Mouse (Mus musculus) cerebellum, adult 2 months (tissue): Measurements from ENCODE around the gene Pde11a.
A peak's percentile ranks its signal among the peaks of the same experiment; 100 is the strongest.

Experiments
- CTCF ChIP-seq: fragments of 200-500 bp; IDR thresholded peaks from 2 replicates; pipeline ENCODE4 v1.5.1; 2011; ENCODE audit warnings: low read depth, mild to moderate bottlenecking, control low read depth, low read length, moderate library complexity, borderline replicate concordance; ENCODE audit not compliant: insufficient read depth
- POLR2A ChIP-seq: fragments of 200-500 bp; IDR thresholded peaks from 2 replicates; pipeline ENCODE4 v1.6.1; 2011; ENCODE audit warnings: low read length, control low read depth, borderline replicate concordance; ENCODE audit not compliant: insufficient read depth

GRCm38 (mm10) chr2:76369821-76370655 is 31.5 kb upstream of the Pde11a start, which contains the start of gene Rbm45:
- TF ChIP-seq CTCF, result peak; percentile 73
- TF ChIP-seq POLR2A, result peak; percentile 42; the same call in 1 of the 2 replicates
